Mouse (Mus musculus) kidney, embryonic 15.5 days (tissue): Measurements from ENCODE around the gene Ltbp1. TPM values are rescaled to one million over a fixed set of nuclear protein-coding genes. Genes with fewer than 3 reads are reported as not detected.

Source experiments
- ATAC-seq: fragments of 200-750 bp; cut with Nextera tagmentation; replicated peaks from 2 replicates; pipeline ENCODE4 v1.8.0; 2017; ENCODE audit warnings: moderate TSS enrichment; ENCODE audit not compliant: low FRiP score
- H3K27ac ChIP-seq: fragments of 300-500 bp; sonication (generic); 2 replicates; pipeline ENCODE4 v1.5.1; 2015; ENCODE audit warnings: mild to moderate bottlenecking, inconsistent platforms
- H3K27me3 ChIP-seq: fragments of 300-500 bp; sonication (generic); 2 replicates; pipeline ENCODE4 v1.6.1; 2015; ENCODE audit warnings: inconsistent platforms
- H3K36me3 ChIP-seq: fragments of 300-500 bp; sonication (generic); 2 replicates; pipeline ENCODE4 v1.6.1; 2015; ENCODE audit warnings: inconsistent platforms
- H3K4me1 ChIP-seq: fragments of 300-500 bp; sonication (generic); 2 replicates; pipeline ENCODE4 v1.6.1; 2015; ENCODE audit warnings: inconsistent platforms
- H3K4me2 ChIP-seq: fragments of 300-500 bp; sonication (generic); 2 replicates; pipeline ENCODE4 v1.6.1; 2015; ENCODE audit warnings: moderate library complexity, mild to moderate bottlenecking, inconsistent platforms
- H3K4me3 ChIP-seq: fragments of 300-500 bp; sonication (generic); replicated peaks from 2 replicates; pipeline ENCODE4 v1.5.1; 2015; ENCODE audit warnings: mild to moderate bottlenecking, inconsistent platforms
- H3K9ac ChIP-seq: fragments of 300-500 bp; sonication (generic); 2 replicates; pipeline ENCODE4 v1.6.1; 2015; ENCODE audit warnings: mild to moderate bottlenecking, inconsistent platforms
- H3K9me3 ChIP-seq: fragments of 300-500 bp; sonication (generic); replicated peaks from 2 replicates; pipeline ENCODE4 v1.6.1; 2016; ENCODE audit warnings: inconsistent platforms
- WGBS: fragments of 180-500 bp; shearing (Covaris S2); methylation state at CpG from one replicate; pipeline ENCODE4 v1.1.7; 2015; ENCODE audit warnings: mixed read lengths; 5-methylcytosine and 5-hydroxymethylcytosine counted together
- polyA plus RNA-seq: library from polyadenylated mRNA; unstranded; fragments of >200 nt; fragmentation: Nextera tagmentation; extraction: Ambion mirVana; gene quantifications from 2 replicates; pipeline ENCODE4 v1.2.1, GENCODE M21; 2015

Gene Ltbp1
- polyA plus RNA-seq, 1 experiment from 2014 or later, result 40.9 TPM

- Histone ChIP-seq H3K9ac (no peak overlapping the region), H3K9me3 (no peaks in the 10 kb centered on the region), H3K27ac (no peak overlapping the region), H3K36me3 (no peaks in the 10 kb centered on the region), H3K4me3 (no peak overlapping the region), H3K4me1 (peaks cover 15% of the 10 kb centered on the region), H3K27me3 (no peaks in the 10 kb centered on the region), H3K4me2 (no peak overlapping the region)
- 34% methylated on average over 14 of the region's 14 CpGs for WGBS
- ATAC-seq, result no peak
Observed at GRCm38 (mm10) chr17:75033356-75033755, 28.0 kb downstream of the Ltbp1 start.

- no peak for ATAC-seq
- Histone ChIP-seq H3K4me1 (peaks cover 19% of the 10 kb centered on the region), H3K4me2 (no peak overlapping the region), H3K9me3 (no peaks in the 10 kb centered on the region), H3K4me3 (no peak overlapping the region), H3K27ac (no peak overlapping the region), H3K9ac (no peak overlapping the region), H3K36me3 (no peaks in the 10 kb centered on the region), H3K27me3 (no peaks in the 10 kb centered on the region)
- 79% methylated on average over 21 of the region's 21 CpGs for WGBS
Observed at GRCm38 (mm10) chr17:75033872-75034615, 28.7 kb downstream of the Ltbp1 start.

DNA sequence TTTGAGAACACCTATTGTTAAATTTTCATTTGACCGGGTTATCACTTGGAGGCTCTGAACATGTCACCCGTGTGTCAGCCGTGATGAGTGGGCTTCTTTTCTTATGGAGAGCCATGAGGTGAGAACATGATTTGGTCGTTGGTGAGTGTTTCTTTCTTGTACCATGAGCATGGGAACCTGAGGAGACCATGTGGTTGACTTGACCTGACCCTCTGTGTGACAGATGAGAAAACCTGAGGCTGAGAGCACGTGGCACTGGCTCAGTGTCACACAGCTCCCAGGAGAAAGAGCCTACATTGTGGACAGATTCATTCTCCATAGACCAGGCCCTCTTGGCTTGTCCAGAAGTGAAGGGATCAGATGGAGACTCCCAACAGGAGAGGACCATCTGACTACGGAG lies 31.5 kb downstream of the Ltbp1 start:
- no peak for ATAC-seq
- no peak overlapping the region for H3K9ac ChIP-seq
- no peak overlapping the region for H3K4me3 ChIP-seq
- H3K9me3 ChIP-seq, result no peaks in the 10 kb centered on the region
- no peak overlapping the region for H3K4me2 ChIP-seq
- peaks cover 16% of the 10 kb centered on the region; the same call in 1 of the 2 replicates for H3K4me1 ChIP-seq
- no peaks in the 10 kb centered on the region; the same call in 1 of the 2 replicates for H3K36me3 ChIP-seq
- H3K27ac ChIP-seq, result no peak overlapping the region
- WGBS, result 63% methylated on average over 6 of the region's 6 CpGs
- H3K27me3 ChIP-seq, result no peaks in the 10 kb centered on the region

DNA sequence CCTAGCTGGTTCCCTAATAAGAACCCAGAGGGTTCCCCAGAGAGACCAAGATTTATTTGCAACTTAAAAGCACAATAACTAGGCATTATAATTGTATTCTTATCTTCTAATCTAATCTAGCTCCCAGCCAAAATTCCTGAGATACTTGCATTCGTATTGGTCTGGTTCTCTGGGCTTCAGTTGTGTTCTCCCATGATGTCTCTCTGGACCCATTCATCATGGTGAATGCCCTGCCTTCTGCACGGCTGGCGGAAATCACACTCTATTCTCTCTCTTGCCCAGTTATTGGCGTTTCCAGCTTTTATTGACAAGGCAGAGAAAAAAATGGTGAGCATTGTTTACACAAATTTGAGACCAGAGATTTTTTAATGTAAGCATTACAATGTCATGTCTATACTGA lies 33.6 kb downstream of the Ltbp1 start:
- H3K4me2 ChIP-seq, result no peak overlapping the region
- H3K4me1 ChIP-seq, result 0 out of 2 replicates have a peak, but pooled peaks cover 7% of the 10 kb centered on the region
- no peaks in the 10 kb centered on the region; the same call in 1 of the 2 replicates for H3K36me3 ChIP-seq
- H3K9me3 ChIP-seq, result no peaks in the 10 kb centered on the region
- H3K27me3 ChIP-seq, result no peaks in the 10 kb centered on the region
- no peak for ATAC-seq
- WGBS, result 67% methylated on average over 4 of the region's 4 CpGs
- H3K27ac ChIP-seq, result no peak overlapping the region
- no peak overlapping the region for H3K4me3 ChIP-seq
- no peak overlapping the region for H3K9ac ChIP-seq

DNA sequence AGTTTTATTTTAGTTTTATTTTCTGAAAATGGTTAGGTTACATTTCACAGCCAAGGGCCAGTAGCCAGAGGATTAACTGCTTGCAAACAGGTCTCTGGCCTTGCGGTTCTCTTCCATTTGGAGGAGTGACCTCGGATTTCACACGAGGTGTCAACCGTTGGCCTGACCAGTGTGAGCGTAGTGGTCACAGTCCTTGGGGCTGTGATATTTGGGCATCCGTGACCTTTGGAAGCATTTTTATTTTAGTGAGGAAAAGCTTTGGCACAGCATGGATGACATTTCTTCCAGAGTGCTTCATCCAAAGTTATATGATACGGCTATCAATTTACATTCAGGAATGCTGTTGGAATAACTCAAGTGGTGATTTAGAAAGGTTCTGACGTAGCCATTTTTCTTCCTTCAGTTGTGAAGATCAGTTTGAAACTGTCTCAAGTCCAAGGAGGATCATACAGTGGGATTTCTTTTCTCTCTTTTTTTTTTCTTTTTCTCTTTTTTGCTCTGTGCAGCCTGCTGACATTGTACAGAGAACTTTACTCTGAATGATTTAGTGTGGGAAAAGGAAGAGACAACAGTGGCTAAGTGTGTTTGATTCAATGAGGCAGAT lies 44.1 kb downstream of the Ltbp1 start:
- H3K27ac ChIP-seq, result 0 out of 2 replicates have a peak overlapping the region, but pooled peaks have one; percentile 34
- H3K4me2 ChIP-seq, result no peak overlapping the region
- H3K4me3 ChIP-seq, result no peak overlapping the region
- no peak overlapping the region for H3K9ac ChIP-seq
- 40% methylated on average over 8 of the region's 8 CpGs for WGBS
- H3K36me3 ChIP-seq, result peaks cover 11% of the 10 kb centered on the region; the same call in 1 of the 2 replicates
- peaks cover 24% of the 10 kb centered on the region for H3K4me1 ChIP-seq
- no peaks in the 10 kb centered on the region for H3K27me3 ChIP-seq
- peak; percentile 34 for ATAC-seq
- no peaks in the 10 kb centered on the region; the same call in 1 of the 2 replicates for H3K9me3 ChIP-seq

DNA sequence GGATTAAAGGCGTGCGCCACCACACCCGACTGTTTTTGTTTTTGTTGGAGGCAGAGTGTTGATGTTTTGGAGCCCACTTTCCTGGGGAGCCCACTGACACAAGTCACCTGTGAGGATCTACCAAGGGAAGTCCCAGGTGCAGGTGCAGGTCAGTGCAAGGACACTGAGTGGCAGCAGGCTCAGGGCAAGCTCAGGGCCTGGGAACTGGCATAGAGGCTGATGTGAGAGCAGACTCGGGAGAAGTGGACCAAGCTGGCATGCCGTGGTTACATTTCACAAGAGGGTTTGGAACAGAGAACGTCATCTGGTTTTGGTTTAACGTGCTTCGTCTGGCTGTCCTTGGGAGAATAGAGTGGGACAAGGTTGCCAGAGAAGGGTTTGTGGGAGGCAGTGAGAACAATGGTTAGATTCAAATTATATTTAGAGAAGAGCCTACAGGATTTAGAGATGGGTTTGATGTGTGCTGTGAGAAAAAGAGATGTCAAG lies 46.1 kb downstream of the Ltbp1 start:
- no peak overlapping the region for H3K9ac ChIP-seq
- no peak overlapping the region for H3K4me3 ChIP-seq
- H3K9me3 ChIP-seq, result no peaks in the 10 kb centered on the region
- peaks cover 30% of the 10 kb centered on the region for H3K4me1 ChIP-seq
- no peak overlapping the region for H3K4me2 ChIP-seq
- H3K27ac ChIP-seq, result no peak overlapping the region
- H3K27me3 ChIP-seq, result no peaks in the 10 kb centered on the region
- WGBS, result 95% methylated on average over 8 of the region's 8 CpGs
- ATAC-seq, result no peak
- H3K36me3 ChIP-seq, result 0 out of 2 replicates have a peak, but pooled peaks cover 5% of the 10 kb centered on the region

DNA sequence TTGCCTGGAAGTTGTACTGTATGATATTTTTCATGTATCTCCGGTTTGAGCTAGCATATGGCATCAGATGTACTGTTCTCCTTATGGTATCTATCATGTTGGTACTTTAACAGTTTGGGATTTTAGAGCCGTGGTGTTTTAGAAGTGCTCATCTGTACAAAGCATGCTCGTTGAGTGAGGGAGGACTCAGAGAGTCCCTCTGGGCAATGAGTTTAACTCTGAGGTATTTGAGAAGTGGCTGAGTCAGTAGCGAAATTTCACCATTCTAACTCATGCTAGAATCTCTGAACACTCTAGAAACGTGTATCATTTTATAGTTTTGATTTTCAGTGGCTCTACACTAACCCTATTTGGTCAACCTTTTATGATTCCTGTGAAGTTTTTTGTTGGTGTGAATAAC lies 49.9 kb downstream of the Ltbp1 start:
- Histone ChIP-seq H3K4me2 (no peak overlapping the region), H3K9ac (no peak overlapping the region), H3K4me3 (no peak overlapping the region), H3K27me3 (no peaks in the 10 kb centered on the region), H3K27ac (no peak overlapping the region), H3K9me3 (no peaks in the 10 kb centered on the region), H3K4me1 (peaks cover 20% of the 10 kb centered on the region; the same call in 1 of the 2 replicates), H3K36me3 (no peaks in the 10 kb centered on the region)
- 76% methylated on average over 5 of the region's 5 CpGs for WGBS
- no peak for ATAC-seq

DNA sequence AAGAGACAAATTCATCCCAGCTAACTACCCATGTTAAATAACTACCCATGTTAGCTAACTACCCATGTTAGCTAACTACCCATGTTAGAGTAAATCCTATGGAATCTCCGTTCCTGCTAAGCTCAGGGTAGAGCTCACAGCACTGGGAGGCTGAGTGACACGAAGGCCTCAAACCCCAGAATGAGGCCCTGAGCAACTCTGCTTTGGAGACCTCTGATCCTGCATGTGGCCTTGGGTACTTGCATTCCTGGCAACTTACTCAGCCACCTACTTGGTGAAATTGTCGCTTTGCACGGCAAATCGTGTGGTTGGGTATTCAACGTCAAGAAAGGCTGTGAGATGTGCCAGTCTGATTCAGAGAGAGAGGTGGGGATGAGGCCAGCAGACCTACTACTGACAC lies 50.6 kb downstream of the Ltbp1 start:
- Histone ChIP-seq H3K4me1 (peaks cover 18% of the 10 kb centered on the region; the same call in 1 of the 2 replicates), H3K36me3 (no peaks in the 10 kb centered on the region), H3K9ac (no peak overlapping the region), H3K4me2 (no peak overlapping the region), H3K27ac (no peak overlapping the region), H3K9me3 (no peaks in the 10 kb centered on the region), H3K27me3 (no peaks in the 10 kb centered on the region), H3K4me3 (no peak overlapping the region)
- 88% methylated on average over 6 of the region's 6 CpGs for WGBS
- no peak for ATAC-seq

DNA sequence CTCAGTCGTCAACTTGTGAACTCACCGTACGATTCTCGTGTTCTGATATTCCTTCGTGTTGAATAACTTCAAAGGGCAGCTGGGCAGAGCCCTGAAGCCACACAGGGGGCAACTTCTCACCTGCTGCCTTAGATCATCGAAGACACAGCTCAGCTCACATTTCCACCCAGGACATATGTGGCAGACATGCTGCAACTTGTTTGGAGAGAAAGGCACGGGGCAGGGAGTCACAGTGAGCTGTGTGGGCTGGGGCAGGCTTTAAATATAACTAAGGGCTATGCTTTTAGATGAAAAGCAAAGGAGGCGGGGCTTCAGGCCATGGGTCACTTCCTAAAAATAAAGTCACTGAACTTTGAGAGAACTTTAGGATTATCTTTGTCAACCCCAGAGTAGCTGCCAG lies 51.3 kb downstream of the Ltbp1 start:
- 29% methylated on average over 8 of the region's 8 CpGs for WGBS
- H3K4me1 ChIP-seq, result peaks cover 17% of the 10 kb centered on the region; the same call in 1 of the 2 replicates
- no peak overlapping the region for H3K4me2 ChIP-seq
- H3K27ac ChIP-seq, result no peak overlapping the region
- H3K9ac ChIP-seq, result no peak overlapping the region
- H3K4me3 ChIP-seq, result no peak overlapping the region
- no peaks in the 10 kb centered on the region for H3K27me3 ChIP-seq
- no peaks in the 10 kb centered on the region for H3K9me3 ChIP-seq
- H3K36me3 ChIP-seq, result no peaks in the 10 kb centered on the region
- peak; percentile 56; the same call in 1 of the 2 replicates for ATAC-seq

DNA sequence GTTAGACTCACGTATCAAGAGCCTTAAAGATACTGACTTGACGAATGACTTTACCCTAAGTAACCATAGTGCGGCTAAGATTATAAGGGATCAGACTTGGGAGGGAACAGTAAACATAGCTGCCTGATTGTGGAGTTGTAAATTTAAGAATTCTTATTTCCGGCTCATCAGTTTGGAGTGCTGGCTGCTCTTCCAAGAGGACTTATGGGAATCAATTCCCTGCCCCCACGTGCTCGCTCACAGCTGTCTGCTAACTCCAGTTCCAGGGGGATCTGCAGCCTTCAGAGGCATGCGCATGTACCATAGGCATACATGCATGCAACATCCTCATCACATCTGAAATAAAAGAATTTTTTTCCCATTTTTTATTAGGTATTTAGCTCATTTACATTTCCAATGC lies 61.0 kb downstream of the Ltbp1 start:
- 0 out of 2 replicates have a peak overlapping the region, but pooled peaks have one; percentile 18 for H3K27ac ChIP-seq
- 0 out of 2 replicates have a peak, but pooled peaks have one; percentile 33 for ATAC-seq
- H3K9ac ChIP-seq, result no peak overlapping the region
- no peak overlapping the region for H3K4me3 ChIP-seq
- H3K27me3 ChIP-seq, result no peaks in the 10 kb centered on the region
- no peak overlapping the region for H3K4me2 ChIP-seq
- H3K36me3 ChIP-seq, result peaks cover 5% of the 10 kb centered on the region; the same call in 1 of the 2 replicates
- no peaks in the 10 kb centered on the region for H3K9me3 ChIP-seq
- peaks cover 39% of the 10 kb centered on the region for H3K4me1 ChIP-seq
- WGBS, result 44% methylated on average over 7 of the region's 7 CpGs

GRCm38 (mm10) chr17:75067314-75067713 lies 61.9 kb downstream of the Ltbp1 start:
- Histone ChIP-seq H3K9me3 (no peaks in the 10 kb centered on the region), H3K36me3 (peaks cover 5% of the 10 kb centered on the region; the same call in 1 of the 2 replicates), H3K4me1 (peaks cover 48% of the 10 kb centered on the region), H3K4me3 (no peak overlapping the region), H3K4me2 (peak overlapping the region; percentile 9; the same call in 1 of the 2 replicates), H3K27ac (peak overlapping the region; percentile 33; the same call in 1 of the 2 replicates), H3K27me3 (no peaks in the 10 kb centered on the region), H3K9ac (no peak overlapping the region)
- 14% methylated on average over 8 of the region's 8 CpGs for WGBS
- ATAC-seq, result peak; percentile 69

DNA sequence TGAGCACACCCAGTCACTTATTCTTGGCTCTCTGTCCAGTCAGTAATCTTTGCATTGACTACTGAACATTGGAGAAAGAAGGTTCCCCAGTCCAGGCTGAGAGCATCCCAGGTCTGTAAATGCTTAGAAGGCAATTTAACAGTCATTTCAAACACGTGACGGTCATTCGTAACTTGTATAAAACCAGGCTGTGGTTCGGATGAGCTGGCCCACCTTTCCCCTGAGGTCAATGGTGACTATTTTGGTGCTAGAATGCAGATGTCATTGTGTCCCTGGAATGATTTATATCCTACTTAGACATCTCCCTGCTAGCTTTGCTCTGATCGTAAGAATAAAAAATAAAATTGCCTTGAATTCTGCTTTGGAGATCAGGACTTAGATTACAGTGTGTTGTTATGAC lies 63.9 kb downstream of the Ltbp1 start:
- Histone ChIP-seq H3K36me3 (peaks cover 5% of the 10 kb centered on the region; the same call in 1 of the 2 replicates), H3K4me1 (peaks cover 66% of the 10 kb centered on the region), H3K9me3 (no peaks in the 10 kb centered on the region), H3K27me3 (no peaks in the 10 kb centered on the region), H3K27ac (no peak overlapping the region), H3K9ac (no peak overlapping the region), H3K4me3 (no peak overlapping the region), H3K4me2 (no peak overlapping the region)
- 59% methylated on average over 5 of the region's 5 CpGs for WGBS
- no peak for ATAC-seq
